Mouse (Mus musculus) kidney, adult 2 months (tissue): ENCODE data around the gene Smok3a. TPM values are rescaled to one million over a fixed set of nuclear protein-coding genes. Genes with fewer than 3 reads are reported as not detected.
"Not testable (repeated sequence)": the region's sequence is repeated elsewhere in the genome, so short reads cannot be mapped to it uniquely, and the experiment has no call there.

ENCODE experiments used
- DNase-seq: peaks from one replicate; pipeline ENCODE4 v3.0.0; 2021
- H3K27ac ChIP-seq: fragments of 200-500 bp; 2 replicates; pipeline ENCODE4 v1.5.1; 2012; ENCODE audit warnings: low read depth, low read length, control low read depth, inconsistent platforms; ENCODE audit not compliant: insufficient read depth
- H3K27me3 ChIP-seq: fragments of 200-500 bp; replicated peaks from 2 replicates; pipeline ENCODE4 v1.6.1; 2012; ENCODE audit warnings: mild to moderate bottlenecking, moderate library complexity, low read length, inconsistent platforms; ENCODE audit not compliant: control insufficient read depth, insufficient read depth
- H3K36me3 ChIP-seq: fragments of 200-500 bp; 2 replicates; pipeline ENCODE4 v1.6.1; 2012; ENCODE audit warnings: mild to moderate bottlenecking, moderate library complexity, low read length, inconsistent platforms; ENCODE audit not compliant: control insufficient read depth, insufficient read depth
- H3K4me1 ChIP-seq: fragments of 200-500 bp; 2 replicates; pipeline ENCODE4 v1.6.1; 2011; ENCODE audit warnings: low read length; ENCODE audit not compliant: control insufficient read depth, insufficient read depth
- H3K4me3 ChIP-seq: fragments of 200-500 bp; 2 replicates; pipeline ENCODE4 v1.5.1; 2011; ENCODE audit warnings: mild to moderate bottlenecking, low read depth, low read length, control low read depth; ENCODE audit not compliant: insufficient read depth
- CTCF ChIP-seq: fragments of 200-500 bp; conservative IDR thresholded peaks from 2 replicates; pipeline ENCODE4 v1.5.1; 2011; ENCODE audit warnings: low read depth, mild to moderate bottlenecking, control low read depth, low read length, moderate library complexity, mixed read lengths; ENCODE audit not compliant: insufficient read depth, insufficient read length
- POLR2A ChIP-seq: fragments of 200-500 bp; IDR thresholded peaks from one replicate; pipeline ENCODE4 v1.6.1; 2011; ENCODE audit warnings: low read depth, low read length, control low read depth
- WGBS: fragments of 180-500 bp; shearing (Covaris S2); methylation state at CpG from one replicate; pipeline ENCODE4 v1.1.7; 2018; 5-methylcytosine and 5-hydroxymethylcytosine counted together
- polyA plus RNA-seq: library from polyadenylated mRNA; depleted of rRNA; stranded (reverse); fragments of >200 nt; gene quantifications from 2 replicates; pipeline ENCODE4 v1.2.3, GENCODE M21; 2012; rRNA removed

The Smok3a gene
- not detected in 2 replicates for polyA plus RNA-seq

GRCm38 (mm10) chr5:138020961-138021479 is at the start of gene Smok3a, which contains the start of gene Smok3b:
TSS of gene Smok3a (plus strand) at chr5:138021261.
TSS of gene Smok3b (plus strand) at chr5:138021429.
- WGBS = 93% methylated on average over 3 of the region's 7 CpGs
- not testable (repeated sequence) for H3K36me3 ChIP-seq, H3K4me3 ChIP-seq, H3K4me1 ChIP-seq, DNase-seq, H3K27me3 ChIP-seq, H3K27ac ChIP-seq

DNA sequence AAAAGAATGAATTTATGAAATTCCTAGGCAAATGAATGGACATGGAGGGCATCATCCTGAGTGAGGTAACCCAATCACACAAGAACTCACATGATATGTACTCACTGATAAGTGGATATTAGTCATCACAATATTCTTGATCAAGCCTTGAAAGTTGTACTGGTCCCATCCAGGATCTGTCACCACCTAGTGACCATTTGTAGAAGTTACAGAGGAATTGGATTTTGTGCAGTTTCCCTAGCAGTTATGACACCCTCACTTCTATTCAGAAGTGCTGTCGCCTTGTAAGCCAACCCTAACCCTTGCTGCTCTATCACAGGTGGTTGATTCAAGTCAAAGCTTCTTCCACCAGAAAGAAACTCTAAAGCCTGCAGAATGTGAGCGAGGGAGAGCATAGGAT is 47.9 kb upstream of the Smok3a start:
- 70% methylated on average over 2 of the region's 2 CpGs for WGBS
- Histone ChIP-seq H3K4me3 (no peak overlapping the region), H3K36me3 (no peaks in the 10 kb centered on the region), H3K27ac (no peak overlapping the region), H3K27me3 (no peaks in the 10 kb centered on the region; the same call in 1 of the 2 replicates), H3K4me1 (no peaks in the 10 kb centered on the region)
- TF ChIP-seq CTCF (0 out of 2 replicates have a peak, but pooled peaks have one; percentile 5), POLR2A (no peak)
- peak; percentile 8 for DNase-seq

- DNase-seq = peak; percentile 21
- Histone ChIP-seq H3K4me1 (no peaks in the 10 kb centered on the region), H3K36me3 (no peaks in the 10 kb centered on the region), H3K27ac (no peak overlapping the region), H3K4me3 (no peak overlapping the region), H3K27me3 (no peaks in the 10 kb centered on the region; the same call in 1 of the 2 replicates)
- WGBS = 50% methylated on average over 3 of the region's 3 CpGs
- TF ChIP-seq POLR2A = no peak
- peak; percentile 54 for TF ChIP-seq CTCF
Measured at GRCm38 (mm10) chr5:137973738-137974137, 47.3 kb upstream of the Smok3a start.

DNA sequence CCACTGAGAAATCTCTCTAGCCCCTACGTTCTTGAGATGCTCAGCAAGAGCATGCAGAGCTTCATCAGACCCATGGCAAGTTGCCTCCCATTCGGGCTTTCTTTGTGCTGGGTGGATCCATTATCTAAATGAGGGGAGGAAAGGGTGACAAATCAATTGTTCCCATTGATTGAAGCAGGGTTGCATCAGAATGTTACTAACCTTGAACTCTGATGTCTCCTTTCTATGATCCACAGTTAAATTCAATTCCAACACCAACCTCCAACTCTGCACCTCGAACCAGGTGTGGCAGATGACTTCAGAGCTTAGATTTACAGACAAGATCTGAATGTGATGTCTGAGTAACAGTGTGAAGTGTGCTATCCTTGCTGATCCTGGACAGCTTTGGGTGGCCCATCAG is 46.3 kb upstream of the Smok3a start:
- Histone ChIP-seq H3K27me3 (no peaks in the 10 kb centered on the region; the same call in 1 of the 2 replicates), H3K4me3 (no peak overlapping the region), H3K36me3 (no peaks in the 10 kb centered on the region), H3K4me1 (no peaks in the 10 kb centered on the region), H3K27ac (no peak overlapping the region)
- WGBS = 58% methylated on average over 3 of the region's 3 CpGs
- TF ChIP-seq CTCF (no peak), POLR2A (no peak)
- no peak for DNase-seq

DNA sequence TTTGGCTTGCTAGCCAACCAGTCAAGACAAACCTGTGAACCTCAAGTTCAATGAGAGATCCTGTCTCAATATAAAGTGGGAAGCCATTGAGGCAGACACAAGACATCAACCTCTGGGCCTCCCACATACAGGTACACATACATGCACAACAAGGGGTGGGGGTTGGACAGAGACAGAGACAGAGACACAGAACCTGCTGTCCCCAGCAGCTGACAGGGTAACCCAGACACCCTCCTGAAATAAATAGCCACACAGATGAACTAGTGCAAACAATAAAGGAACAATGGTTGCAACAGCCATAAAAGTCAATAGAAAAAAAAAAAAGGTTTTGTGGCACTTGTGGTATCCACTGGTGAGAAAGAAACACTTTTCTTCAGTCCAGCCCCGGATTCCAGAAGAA is 45.6 kb upstream of the Smok3a start:
- no peak for DNase-seq
- WGBS = 61% methylated on average over 1 of the region's 1 CpGs
- no peaks in the 10 kb centered on the region for H3K4me1 ChIP-seq
- no peak overlapping the region for H3K4me3 ChIP-seq
- no peak overlapping the region for H3K27ac ChIP-seq
- TF ChIP-seq POLR2A = no peak
- no peak for TF ChIP-seq CTCF
- no peaks in the 10 kb centered on the region for H3K27me3 ChIP-seq
- H3K36me3 ChIP-seq = no peaks in the 10 kb centered on the region

- Histone ChIP-seq H3K4me3 (no peak overlapping the region), H3K36me3 (no peaks in the 10 kb centered on the region), H3K4me1 (no peaks in the 10 kb centered on the region), H3K27ac (no peak overlapping the region), H3K27me3 (no peaks in the 10 kb centered on the region)
- WGBS = 12% methylated on average over 1 of the region's 1 CpGs
- TF ChIP-seq CTCF (peak; percentile 32; the same call in 1 of the 2 replicates), POLR2A (no peak)
- peak; percentile 47 for DNase-seq
Measured at GRCm38 (mm10) chr5:137977291-137977690, 43.8 kb upstream of the Smok3a start.

- Histone ChIP-seq H3K27me3 (no peaks in the 10 kb centered on the region), H3K36me3 (no peaks in the 10 kb centered on the region), H3K4me1 (no peaks in the 10 kb centered on the region), H3K4me3 (no peak overlapping the region), H3K27ac (no peak overlapping the region)
- 72% methylated on average over 2 of the region's 2 CpGs for WGBS
- no peak for DNase-seq
- no peak for TF ChIP-seq POLR2A
- TF ChIP-seq CTCF = no peak
Measured at GRCm38 (mm10) chr5:137979081-137979480, 42.0 kb upstream of the Smok3a start.
